Mouse (Mus musculus): ENCODE measurements around the gene Txndc16. TPM values are rescaled to one million over a fixed set of nuclear protein-coding genes. Genes with fewer than 3 reads are reported as not detected.
A peak's percentile ranks its signal among the peaks of the same experiment; 100 is the strongest.

The Txndc16 gene
- polyA plus RNA-seq, 1 experiment from 2014 or later: 45.7 TPM

DNA sequence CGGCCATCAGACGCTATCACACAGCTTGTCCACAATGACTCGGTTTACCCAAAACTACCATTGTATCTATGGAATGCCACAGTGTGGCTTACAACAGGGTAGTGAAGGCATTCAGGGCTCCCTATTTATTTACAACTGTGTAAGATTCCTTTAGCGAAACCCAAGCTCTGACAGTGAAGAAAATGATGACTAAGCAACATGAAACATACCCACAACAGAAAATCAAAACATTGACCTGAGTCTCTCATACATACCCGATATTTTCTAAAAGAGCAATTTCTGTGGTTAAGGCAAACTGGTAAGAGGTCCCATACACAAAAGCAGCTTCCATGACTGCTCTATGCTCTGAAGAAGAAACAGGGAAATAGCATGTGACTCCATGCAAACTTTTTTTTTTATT is 47.9 kb downstream of the Txndc16 start:
- ATAC-seq (ENCODE audit: low read depth): no peak

DNA sequence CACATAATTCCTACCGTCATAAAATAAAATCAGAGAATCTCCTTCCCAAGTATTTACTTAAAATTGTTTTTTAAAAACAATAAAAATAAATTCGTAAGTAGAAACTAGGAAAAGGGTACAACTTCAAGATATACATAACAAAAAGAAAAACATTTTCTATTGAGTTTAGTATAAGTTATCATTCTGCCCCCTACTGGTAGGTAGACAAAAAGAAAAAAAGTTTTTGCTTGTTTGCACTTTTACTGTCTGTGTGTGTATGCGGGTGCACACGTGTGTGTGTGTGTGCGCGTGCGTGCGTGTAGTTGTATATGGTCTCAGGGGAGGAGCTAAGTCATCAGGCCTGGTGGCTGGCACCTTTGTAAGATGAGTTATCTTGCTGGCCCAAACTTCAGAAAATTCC is 52.8 kb downstream of the Txndc16 start:
- Histone ChIP-seq H3K9ac (replicated peaks; ENCODE audit: low read depth, low read length) (no peak overlapping the region), H3K36me3 (ENCODE audit: control insufficient read depth, insufficient read depth, low read length) (no peaks in the 10 kb centered on the region), H3K4me1 (ENCODE audit: control insufficient read depth, insufficient read depth, low read length) (no peaks in the 10 kb centered on the region), H3K4me3 (ENCODE audit: low read depth, low read length) (no peak overlapping the region), H3K27ac (ENCODE audit: low read depth, low read length) (no peak overlapping the region), H3K9me3 (ENCODE audit: control insufficient read depth, low read length) (no peaks in the 10 kb centered on the region), H3K4me2 (ENCODE audit: low read depth, low read length) (no peak overlapping the region), H3K27me3 (ENCODE audit: control insufficient read depth, insufficient read depth, low read length) (no peaks in the 10 kb centered on the region)
- WGBS: 87% methylated on average over 8 of the region's 8 CpGs
- no peak for ATAC-seq (ENCODE audit: low read depth)

More for the DNA sequence above, 47.9 kb downstream of the Txndc16 start:
- WGBS: 97% methylated on average over 5 of the region's 5 CpGs
- H3K4me1 ChIP-seq (ENCODE audit: control insufficient read depth, insufficient read depth, low read length): no peaks in the 10 kb centered on the region
- no peak overlapping the region for H3K9ac ChIP-seq (replicated peaks; ENCODE audit: low read depth, low read length)
- no peaks in the 10 kb centered on the region for H3K27me3 ChIP-seq (ENCODE audit: control insufficient read depth, insufficient read depth, low read length)
- H3K4me2 ChIP-seq (ENCODE audit: low read depth, low read length): no peak overlapping the region
- H3K27ac ChIP-seq (ENCODE audit: low read depth, low read length): no peak overlapping the region
- no peaks in the 10 kb centered on the region for H3K36me3 ChIP-seq (ENCODE audit: control insufficient read depth, insufficient read depth, low read length)
- no peaks in the 10 kb centered on the region for H3K9me3 ChIP-seq (ENCODE audit: control insufficient read depth, low read length)
- H3K4me3 ChIP-seq (ENCODE audit: low read depth, low read length): no peak overlapping the region

DNA sequence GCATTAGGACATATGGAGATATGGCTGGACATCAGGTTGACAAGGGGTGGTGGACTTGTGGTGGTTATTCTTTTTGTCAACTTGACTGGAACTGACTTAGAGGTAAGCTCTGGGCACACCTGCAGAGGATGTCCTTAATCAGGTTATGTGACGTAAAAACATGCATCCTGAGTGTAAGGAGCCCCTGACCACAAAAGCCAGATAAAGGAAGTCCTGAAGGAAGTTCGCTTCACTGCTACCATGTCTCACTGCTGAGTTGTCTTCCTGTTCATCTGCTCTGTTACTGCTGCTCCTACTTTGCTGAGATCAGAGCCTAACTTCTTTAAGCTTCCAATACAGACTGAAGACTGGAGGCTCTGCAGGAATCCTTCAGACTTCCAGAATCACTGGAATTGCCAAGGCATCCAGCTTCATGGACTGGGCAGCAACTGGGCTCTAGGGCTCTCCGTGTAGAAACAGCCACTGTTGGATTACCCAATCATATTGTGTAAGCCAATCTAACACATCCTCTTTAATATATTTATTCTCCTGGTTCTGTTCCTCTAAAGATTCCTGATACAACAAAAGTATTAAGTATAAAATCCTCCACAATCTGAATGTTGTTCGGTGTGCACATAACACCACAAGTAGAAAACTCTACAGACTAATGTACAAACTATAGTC is 64.5 kb downstream of the Txndc16 start:
- H3K9me3 ChIP-seq (ENCODE audit: control insufficient read depth, low read length): no peaks in the 10 kb centered on the region
- H3K9ac ChIP-seq (replicated peaks; ENCODE audit: low read depth, low read length): no peak overlapping the region
- no peaks in the 10 kb centered on the region for H3K4me1 ChIP-seq (ENCODE audit: control insufficient read depth, insufficient read depth, low read length)
- 82% methylated on average over 4 of the region's 4 CpGs for WGBS
- H3K27ac ChIP-seq (ENCODE audit: low read depth, low read length): no peak overlapping the region
- no peak overlapping the region for H3K4me3 ChIP-seq (ENCODE audit: low read depth, low read length)
- H3K27me3 ChIP-seq (ENCODE audit: control insufficient read depth, insufficient read depth, low read length): no peaks in the 10 kb centered on the region
- no peak for ATAC-seq (ENCODE audit: low read depth)
- H3K36me3 ChIP-seq (ENCODE audit: control insufficient read depth, insufficient read depth, low read length): no peaks in the 10 kb centered on the region
- no peak overlapping the region for H3K4me2 ChIP-seq (ENCODE audit: low read depth, low read length)

DNA sequence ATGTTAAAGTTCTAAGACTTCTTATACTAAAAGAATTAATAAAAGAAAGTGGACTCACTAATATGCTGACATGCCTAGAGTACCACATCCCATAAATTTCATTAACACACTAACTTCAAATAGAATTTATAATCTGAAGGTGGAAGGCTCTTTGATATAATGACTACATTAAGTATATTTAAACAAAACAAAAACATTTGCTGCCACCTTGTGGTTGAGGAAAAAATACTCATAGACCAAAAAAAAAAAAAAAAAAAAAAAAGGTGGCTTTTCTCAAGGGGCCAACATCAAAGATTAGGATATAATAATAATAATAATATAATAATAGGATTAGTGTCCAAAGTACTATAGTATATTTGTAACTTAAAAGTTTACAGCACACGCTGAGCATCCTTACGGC is 66.9 kb downstream of the Txndc16 start:
- ATAC-seq (ENCODE audit: low read depth): no peak; the same call in 1 of the 2 replicates
- no peak overlapping the region for H3K9ac ChIP-seq (replicated peaks; ENCODE audit: low read depth, low read length)
- no peaks in the 10 kb centered on the region for H3K36me3 ChIP-seq (ENCODE audit: control insufficient read depth, insufficient read depth, low read length)
- H3K4me2 ChIP-seq (ENCODE audit: low read depth, low read length): no peak overlapping the region
- no peak overlapping the region for H3K4me3 ChIP-seq (ENCODE audit: low read depth, low read length)
- 88% methylated on average over 2 of the region's 2 CpGs for WGBS
- H3K27ac ChIP-seq (ENCODE audit: low read depth, low read length): no peak overlapping the region
- H3K4me1 ChIP-seq (ENCODE audit: control insufficient read depth, insufficient read depth, low read length): no peaks in the 10 kb centered on the region
- H3K27me3 ChIP-seq (ENCODE audit: control insufficient read depth, insufficient read depth, low read length): no peaks in the 10 kb centered on the region
- H3K9me3 ChIP-seq (ENCODE audit: control insufficient read depth, low read length): no peaks in the 10 kb centered on the region

DNA sequence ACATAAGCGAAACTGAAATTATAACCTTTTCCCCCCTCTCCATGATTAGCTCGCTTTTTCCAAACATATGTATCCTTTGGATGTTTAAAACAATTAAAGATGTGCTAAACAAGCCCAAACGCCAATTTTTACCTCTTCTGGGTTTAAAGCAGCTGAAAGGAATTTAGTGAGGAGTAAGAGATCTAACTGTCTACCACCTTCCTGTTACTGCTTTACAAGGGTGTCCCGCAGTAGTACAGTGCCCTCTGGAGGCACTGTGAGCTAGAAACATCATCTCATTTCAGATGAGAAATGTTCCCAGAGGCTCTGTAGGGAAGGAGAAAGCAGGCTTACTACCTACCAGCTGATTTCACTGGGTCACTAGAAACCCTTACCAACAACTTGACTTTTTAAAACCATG is 77.6 kb downstream of the Txndc16 start:
- H3K9me3 ChIP-seq (ENCODE audit: control insufficient read depth, low read length): no peaks in the 10 kb centered on the region
- H3K27ac ChIP-seq (ENCODE audit: low read depth, low read length): no peak overlapping the region
- WGBS: 59% methylated on average over 4 of the region's 4 CpGs
- 0 out of 2 replicates have a peak, but pooled peaks cover 3% of the 10 kb centered on the region for H3K36me3 ChIP-seq (ENCODE audit: control insufficient read depth, insufficient read depth, low read length)
- peak; percentile 79; the same call in 1 of the 2 replicates for ATAC-seq (ENCODE audit: low read depth)
- no peak overlapping the region for H3K9ac ChIP-seq (replicated peaks; ENCODE audit: low read depth, low read length)
- no peaks in the 10 kb centered on the region for H3K27me3 ChIP-seq (ENCODE audit: control insufficient read depth, insufficient read depth, low read length)
- H3K4me2 ChIP-seq (ENCODE audit: low read depth, low read length): no peak overlapping the region
- no peak overlapping the region for H3K4me3 ChIP-seq (ENCODE audit: low read depth, low read length)
- H3K4me1 ChIP-seq (ENCODE audit: control insufficient read depth, insufficient read depth, low read length): no peaks in the 10 kb centered on the region

DNA sequence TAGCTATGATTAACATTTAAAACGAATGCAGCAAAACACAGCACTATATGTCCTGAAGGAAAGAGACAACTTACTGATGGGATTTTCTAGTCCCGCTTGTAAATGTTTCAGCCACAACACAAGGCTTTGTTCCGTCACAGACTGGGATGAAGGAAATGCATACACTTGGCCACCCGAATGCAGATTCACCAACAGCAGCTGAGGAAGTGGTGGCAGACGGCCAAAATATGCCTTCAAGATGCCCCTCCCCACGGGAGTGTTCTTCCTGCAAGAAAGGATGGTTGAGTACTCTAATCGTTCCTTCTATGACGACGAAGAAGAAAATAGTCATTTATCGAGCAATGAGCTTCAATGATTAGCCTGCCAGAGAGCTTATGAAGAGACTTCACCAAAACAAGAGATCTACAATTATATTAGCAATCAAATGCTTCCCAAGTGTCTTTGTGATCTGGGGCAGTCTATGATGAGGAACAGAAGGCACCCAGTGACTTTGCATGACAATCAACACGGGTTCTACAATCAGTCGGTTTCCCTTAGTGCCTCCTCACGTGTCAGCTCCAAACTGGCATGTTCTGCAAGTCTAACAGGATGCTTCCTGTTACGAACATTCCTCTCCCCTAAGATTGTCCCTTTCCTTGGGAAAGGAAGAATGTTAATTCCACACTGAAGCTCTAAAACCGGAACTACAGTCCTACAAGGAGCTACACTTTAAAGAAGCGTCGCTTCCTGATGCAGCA is 79.6 kb downstream of the Txndc16 start:
- Histone ChIP-seq H3K27ac (ENCODE audit: low read depth, low read length) (no peak overlapping the region), H3K9ac (replicated peaks; ENCODE audit: low read depth, low read length) (no peak overlapping the region), H3K4me2 (ENCODE audit: low read depth, low read length) (no peak overlapping the region), H3K4me3 (ENCODE audit: low read depth, low read length) (no peak overlapping the region), H3K4me1 (ENCODE audit: control insufficient read depth, insufficient read depth, low read length) (0 out of 2 replicates have a peak, but pooled peaks cover 4% of the 10 kb centered on the region), H3K9me3 (ENCODE audit: control insufficient read depth, low read length) (no peaks in the 10 kb centered on the region), H3K36me3 (ENCODE audit: control insufficient read depth, insufficient read depth, low read length) (no peaks in the 10 kb centered on the region), H3K27me3 (ENCODE audit: control insufficient read depth, insufficient read depth, low read length) (no peaks in the 10 kb centered on the region)
- 75% methylated on average over 17 of the region's 17 CpGs for WGBS
- no peak for ATAC-seq (ENCODE audit: low read depth)

DNA sequence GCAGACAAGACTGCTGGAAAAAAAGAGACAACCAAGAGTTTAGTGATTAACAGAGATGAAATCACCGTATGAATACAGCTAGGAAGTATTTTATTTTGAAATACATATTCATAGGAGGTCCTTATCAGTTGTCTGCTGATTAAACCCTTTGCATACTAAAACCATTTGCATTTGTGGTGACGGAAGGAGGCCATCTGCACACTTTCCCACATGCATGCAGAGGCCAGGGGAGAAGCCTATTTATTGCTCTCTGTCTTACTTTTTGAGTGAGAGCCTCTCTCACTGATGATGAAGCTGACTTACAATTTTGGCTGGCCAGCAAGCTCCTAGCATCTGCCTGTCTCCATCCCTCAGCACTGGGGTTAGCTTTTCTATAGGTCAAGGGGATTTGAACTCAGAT is 84.2 kb downstream of the Txndc16 start:
- no peak for ATAC-seq (ENCODE audit: low read depth)
- no peak overlapping the region for H3K27ac ChIP-seq (ENCODE audit: low read depth, low read length)
- no peaks in the 10 kb centered on the region for H3K9me3 ChIP-seq (ENCODE audit: control insufficient read depth, low read length)
- no peaks in the 10 kb centered on the region for H3K36me3 ChIP-seq (ENCODE audit: control insufficient read depth, insufficient read depth, low read length)
- 57% methylated on average over 2 of the region's 2 CpGs for WGBS
- H3K27me3 ChIP-seq (ENCODE audit: control insufficient read depth, insufficient read depth, low read length): no peaks in the 10 kb centered on the region
- H3K4me3 ChIP-seq (ENCODE audit: low read depth, low read length): no peak overlapping the region
- no peak overlapping the region for H3K9ac ChIP-seq (replicated peaks; ENCODE audit: low read depth, low read length)
- 0 out of 2 replicates have a peak, but pooled peaks cover 4% of the 10 kb centered on the region for H3K4me1 ChIP-seq (ENCODE audit: control insufficient read depth, insufficient read depth, low read length)
- H3K4me2 ChIP-seq (ENCODE audit: low read depth, low read length): no peak overlapping the region

DNA sequence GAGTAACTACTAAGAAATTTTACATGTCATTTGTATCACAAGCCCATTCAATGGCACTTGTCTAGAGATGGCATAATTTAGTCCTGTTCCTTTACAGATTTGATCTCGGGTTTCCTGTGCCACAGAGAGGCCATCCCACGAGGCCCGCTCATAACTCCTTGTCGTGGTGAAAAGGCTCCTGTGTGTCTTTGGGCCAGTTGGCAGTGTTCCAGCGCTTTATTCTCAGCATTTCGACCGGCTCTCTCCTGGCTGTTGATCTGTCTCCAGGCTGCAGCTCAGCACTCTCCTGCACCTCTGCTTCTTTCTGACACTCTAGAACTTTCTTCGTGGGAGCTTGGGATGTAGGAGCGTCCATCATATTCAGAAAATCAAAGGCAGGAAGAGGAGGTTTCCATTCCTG is 84.6 kb downstream of the Txndc16 start:
- Histone ChIP-seq H3K4me1 (ENCODE audit: control insufficient read depth, insufficient read depth, low read length) (0 out of 2 replicates have a peak, but pooled peaks cover 4% of the 10 kb centered on the region), H3K27ac (ENCODE audit: low read depth, low read length) (no peak overlapping the region), H3K36me3 (ENCODE audit: control insufficient read depth, insufficient read depth, low read length) (no peaks in the 10 kb centered on the region), H3K27me3 (ENCODE audit: control insufficient read depth, insufficient read depth, low read length) (no peaks in the 10 kb centered on the region), H3K9ac (replicated peaks; ENCODE audit: low read depth, low read length) (no peak overlapping the region), H3K4me2 (ENCODE audit: low read depth, low read length) (no peak overlapping the region), H3K9me3 (ENCODE audit: control insufficient read depth, low read length) (no peaks in the 10 kb centered on the region), H3K4me3 (ENCODE audit: low read depth, low read length) (no peak overlapping the region)
- no peak for ATAC-seq (ENCODE audit: low read depth)
- 35% methylated on average over 9 of the region's 9 CpGs for WGBS

DNA sequence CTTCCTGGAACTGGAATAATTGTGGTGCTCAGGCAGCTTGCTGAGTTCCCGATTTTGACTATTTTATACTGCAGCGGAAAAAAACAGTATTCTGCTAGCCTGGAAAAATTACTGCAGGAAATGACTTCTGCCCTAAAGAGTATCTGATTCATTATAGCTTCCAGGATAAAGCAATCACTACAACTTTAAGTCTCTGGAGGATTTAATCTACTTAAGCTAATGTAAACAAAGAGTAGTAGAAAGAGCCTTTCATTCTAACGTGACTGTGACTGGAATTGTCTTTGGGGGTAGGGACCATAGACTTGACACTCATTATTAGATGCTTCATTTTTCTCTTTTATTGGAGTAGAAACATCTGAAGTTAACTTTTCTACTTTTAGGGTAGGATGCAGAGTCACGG is 101.8 kb downstream of the Txndc16 start:
- no peaks in the 10 kb centered on the region for H3K4me1 ChIP-seq (ENCODE audit: control insufficient read depth, insufficient read depth, low read length)
- H3K9ac ChIP-seq (replicated peaks; ENCODE audit: low read depth, low read length): no peak overlapping the region
- H3K9me3 ChIP-seq (ENCODE audit: control insufficient read depth, low read length): no peaks in the 10 kb centered on the region
- WGBS: 76% methylated on average over 4 of the region's 4 CpGs
- no peak overlapping the region for H3K4me2 ChIP-seq (ENCODE audit: low read depth, low read length)
- ATAC-seq (ENCODE audit: low read depth): no peak
- H3K27me3 ChIP-seq (ENCODE audit: control insufficient read depth, insufficient read depth, low read length): no peaks in the 10 kb centered on the region
- H3K4me3 ChIP-seq (ENCODE audit: low read depth, low read length): no peak overlapping the region
- H3K27ac ChIP-seq (ENCODE audit: low read depth, low read length): no peak overlapping the region
- H3K36me3 ChIP-seq (ENCODE audit: control insufficient read depth, insufficient read depth, low read length): no peaks in the 10 kb centered on the region

All from neural tube, embryonic 14.5 days (tissue).